Mouse (Mus musculus): Measurements from ENCODE around the gene Mical2.

- TF ChIP-seq ZC3H11A (IDR thresholded peaks at IDR 0.05; ENCODE audit: low read depth, low read length) (no peak), ELF1 (IDR thresholded peaks at IDR 0.05; ENCODE audit: low read depth, low read length) (no peak), EP300 (IDR thresholded peaks at IDR 0.05; ENCODE audit: low read length) (no peak), CTCF (conservative IDR thresholded peaks at IDR 0.05 in 1 of 2, IDR thresholded peaks at IDR 0.05 in 1 of 2; ENCODE audit: low read depth in 2 of 2, low read length in 2 of 2) (no peak), ZKSCAN1 (IDR thresholded peaks at IDR 0.05; ENCODE audit: borderline replicate concordance, low read depth, low read length) (no peak), E2F4 (IDR thresholded peaks at IDR 0.05; ENCODE audit: insufficient replicate concordance, low read depth, low read length) (no peak), BHLHE40 (IDR thresholded peaks at IDR 0.05; ENCODE audit: low read depth, low read length) (no peak), POLR2A (IDR thresholded peaks at IDR 0.05; ENCODE audit: low read depth, low read length) (no peak)
These were observed 16.0 kb upstream of the Mical2 start for GRCm38 (mm10) chr7:112209621-112210020.

All from CH12.LX (cell line).